Mouse (Mus musculus) liver, adult 2 months (tissue): Measurements from ENCODE around the gene Adgrg5. TPM values are rescaled to one million over a fixed set of nuclear protein-coding genes. Genes with fewer than 3 reads are reported as not detected.

Experiments used
- DNase-seq: peaks from one replicate; pipeline ENCODE4 v3.0.0-alpha.2; 2011; ENCODE audit warnings: low read depth, low spot score; ENCODE audit errors: extremely low read depth
- H3K27ac ChIP-seq: fragments of 200-500 bp; replicated peaks from 2 replicates; pipeline ENCODE4 v1.5.1; 2012; ENCODE audit warnings: low read depth, mild to moderate bottlenecking, control low read depth, inconsistent platforms, low read length; ENCODE audit not compliant: insufficient read depth
- H3K27me3 ChIP-seq: fragments of 200-500 bp; 2 replicates; pipeline ENCODE4 v1.6.1; 2012; ENCODE audit warnings: mild to moderate bottlenecking, moderate library complexity, low read length, inconsistent platforms; ENCODE audit not compliant: control insufficient read depth, insufficient read depth
- H3K36me3 ChIP-seq: fragments of 200-500 bp; 2 replicates; pipeline ENCODE4 v1.6.1; 2012; ENCODE audit warnings: low read length, inconsistent platforms; ENCODE audit not compliant: control insufficient read depth, insufficient read depth
- H3K4me1 ChIP-seq: fragments of 200-500 bp; 2 replicates; pipeline ENCODE4 v1.6.1; 2011; ENCODE audit warnings: low read length; ENCODE audit not compliant: control insufficient read depth, insufficient read depth
- H3K4me3 ChIP-seq: fragments of 200-500 bp; 2 replicates; pipeline ENCODE4 v1.5.1; 2011; ENCODE audit warnings: low read depth, mild to moderate bottlenecking, control low read depth, low read length, moderate library complexity; ENCODE audit not compliant: insufficient read depth
- H3K79me2 ChIP-seq: fragments of 200-500 bp; 2 replicates; pipeline ENCODE4 v1.6.1; 2012; ENCODE audit warnings: inconsistent platforms, mild to moderate bottlenecking, low read length, moderate library complexity; ENCODE audit not compliant: control insufficient read depth, insufficient read depth
- H3K9ac ChIP-seq: fragments of 200-500 bp; 2 replicates; pipeline ENCODE4 v1.6.1; 2012; ENCODE audit warnings: low read depth, mild to moderate bottlenecking, control low read depth, inconsistent platforms, low read length
- CTCF ChIP-seq: fragments of 200-500 bp; IDR thresholded peaks from 2 replicates; pipeline ENCODE4 v1.5.1; 2011; ENCODE audit warnings: low read depth, low read length, control low read depth
- POLR2A ChIP-seq: fragments of 200-500 bp; IDR thresholded peaks from 2 replicates; pipeline ENCODE4 v1.6.1; 2011; ENCODE audit warnings: low read length, control low read depth; ENCODE audit not compliant: insufficient read depth; ENCODE audit errors: extremely low read depth
- WGBS: fragments of 180-500 bp; shearing (Covaris S2); methylation state at CpG from one replicate; pipeline ENCODE4 v1.1.7; 2018; 5-methylcytosine and 5-hydroxymethylcytosine counted together
- polyA plus RNA-seq: library from polyadenylated mRNA; depleted of rRNA; stranded (reverse); fragments of >200 nt; gene quantifications from 2 replicates; pipeline ENCODE4 v1.2.3, GENCODE M21; 2012
- total RNA-seq: library from RNA; depleted of rRNA; stranded (reverse); fragments of >200 nt; gene quantifications from 2 replicates; pipeline ENCODE4 v1.2.3, GENCODE M21; 2014

Gene Adgrg5
- total and polyA plus RNA-seq, 2 experiments, result 0.18 to 0.77 TPM

DNA sequence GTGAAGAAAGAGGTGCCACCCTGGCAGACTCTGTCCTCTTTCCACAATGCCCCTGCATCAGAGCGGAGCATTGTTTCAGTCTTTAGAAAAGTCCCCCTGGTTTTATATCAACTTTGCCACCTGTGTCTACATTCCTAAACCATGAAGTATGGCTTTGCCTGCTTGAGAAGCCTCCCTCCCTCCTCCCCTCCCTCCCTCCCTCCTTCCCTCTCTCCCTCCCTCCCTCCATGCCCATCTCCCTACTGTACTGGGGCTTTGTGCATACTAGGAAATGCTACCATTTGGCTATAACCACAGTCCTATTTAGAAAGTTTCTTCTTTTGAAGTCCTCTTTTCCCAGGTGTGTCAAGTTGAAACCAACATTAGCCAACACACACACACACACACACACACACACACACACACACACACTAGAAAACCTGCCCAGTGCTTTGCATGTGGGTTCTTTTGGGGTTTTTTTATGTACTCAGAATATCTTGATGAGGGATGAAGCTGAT, 32.6 kb downstream of the Adgrg5 start:
- TF ChIP-seq POLR2A (no peak), CTCF (no peak)

DNA sequence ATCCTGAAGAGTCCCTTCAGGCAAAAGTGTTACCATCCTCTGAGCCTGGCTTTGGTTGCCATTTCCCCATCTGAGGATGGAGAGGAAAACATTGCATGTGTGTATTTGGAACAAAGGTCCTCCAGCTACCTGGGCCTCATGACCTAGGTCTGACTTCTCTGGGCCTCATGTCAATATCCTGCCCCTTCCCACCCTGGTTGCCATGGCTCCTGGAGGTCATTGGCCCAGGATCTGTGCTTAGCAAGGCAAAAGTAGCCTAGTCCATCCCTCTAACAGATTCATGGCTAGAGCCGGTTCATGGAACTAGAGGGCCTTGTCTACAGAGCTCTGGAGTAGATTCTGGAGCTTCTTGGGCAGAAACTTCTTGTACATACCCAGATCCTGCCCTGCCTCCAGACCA, 38.7 kb downstream of the Adgrg5 start:
- H3K79me2 ChIP-seq, result no peaks in the 10 kb centered on the region
- WGBS, result 26% methylated on average over 1 of the region's 1 CpGs
- no peaks in the 10 kb centered on the region for H3K36me3 ChIP-seq
- peaks cover 3% of the 10 kb centered on the region; the same call in 1 of the 2 replicates for H3K4me1 ChIP-seq
- no peak overlapping the region for H3K27ac ChIP-seq
- H3K4me3 ChIP-seq, result no peak overlapping the region
- H3K9ac ChIP-seq, result no peak overlapping the region
- no peaks in the 10 kb centered on the region for H3K27me3 ChIP-seq
- peak; percentile 32 for DNase-seq
- TF ChIP-seq CTCF (no peak), POLR2A (no peak)

More for the DNA sequence above, 32.6 kb downstream of the Adgrg5 start:
- DNase-seq, result no peak
- 97% methylated on average over 1 of the region's 1 CpGs for WGBS
- Histone ChIP-seq H3K79me2 (no peaks in the 10 kb centered on the region), H3K4me3 (no peak overlapping the region), H3K36me3 (no peaks in the 10 kb centered on the region), H3K4me1 (no peaks in the 10 kb centered on the region), H3K9ac (no peak overlapping the region), H3K27me3 (no peaks in the 10 kb centered on the region), H3K27ac (no peak overlapping the region)

DNA sequence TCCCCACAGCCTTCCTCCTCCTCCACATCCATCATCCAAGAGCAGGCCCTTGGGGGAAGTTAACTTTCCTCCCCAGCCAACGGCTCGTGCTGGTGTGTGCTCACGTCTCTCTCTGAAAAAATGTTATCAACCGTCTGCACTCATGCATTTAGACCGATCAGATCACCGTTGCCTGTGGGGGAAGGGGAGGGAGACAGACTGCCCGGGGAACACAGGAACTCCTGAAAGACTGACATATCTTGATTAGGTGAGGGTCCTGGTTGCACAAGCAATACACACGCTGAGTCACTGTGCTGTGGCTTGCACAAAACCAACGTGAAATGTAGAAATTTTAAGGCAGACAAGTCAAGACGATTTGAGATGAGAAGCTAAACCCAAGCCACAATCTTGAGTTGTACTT, 41.3 kb downstream of the Adgrg5 start:
- no peaks in the 10 kb centered on the region for H3K36me3 ChIP-seq
- H3K79me2 ChIP-seq, result no peaks in the 10 kb centered on the region
- H3K9ac ChIP-seq, result no peak overlapping the region
- H3K4me3 ChIP-seq, result no peak overlapping the region
- no peaks in the 10 kb centered on the region for H3K27me3 ChIP-seq
- no peak for TF ChIP-seq POLR2A
- no peak for TF ChIP-seq CTCF
- H3K4me1 ChIP-seq, result peaks cover 5% of the 10 kb centered on the region; the same call in 1 of the 2 replicates
- no peak overlapping the region for H3K27ac ChIP-seq
- DNase-seq, result no peak
- WGBS, result 33% methylated on average over 10 of the region's 10 CpGs

DNA sequence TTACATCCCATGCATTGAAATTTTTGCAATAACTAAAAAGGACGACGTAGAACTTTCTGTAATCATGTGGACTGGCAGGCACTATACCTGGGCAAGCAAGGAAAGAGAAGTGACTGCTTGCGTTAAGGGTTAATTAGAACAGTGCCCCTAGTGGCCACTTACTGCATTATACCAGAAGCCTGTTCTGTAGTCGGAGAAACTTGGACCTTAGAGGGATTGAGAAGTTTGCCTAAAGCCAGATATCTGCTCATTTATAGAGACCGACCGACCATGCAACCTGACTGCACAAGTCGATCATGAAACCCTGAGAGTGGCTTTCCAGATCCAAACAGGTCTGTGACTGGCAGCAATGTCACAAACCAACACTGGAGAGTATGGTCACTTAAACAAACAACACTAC, 43.1 kb downstream of the Adgrg5 start:
- Histone ChIP-seq H3K36me3 (no peaks in the 10 kb centered on the region), H3K9ac (no peak overlapping the region), H3K4me1 (peaks cover 5% of the 10 kb centered on the region; the same call in 1 of the 2 replicates), H3K79me2 (no peaks in the 10 kb centered on the region), H3K4me3 (no peak overlapping the region), H3K27ac (no peak overlapping the region), H3K27me3 (no peaks in the 10 kb centered on the region)
- peak; percentile 33 for DNase-seq
- WGBS, result 31% methylated on average over 7 of the region's 7 CpGs
- no peak for TF ChIP-seq CTCF
- TF ChIP-seq POLR2A, result no peak

DNA sequence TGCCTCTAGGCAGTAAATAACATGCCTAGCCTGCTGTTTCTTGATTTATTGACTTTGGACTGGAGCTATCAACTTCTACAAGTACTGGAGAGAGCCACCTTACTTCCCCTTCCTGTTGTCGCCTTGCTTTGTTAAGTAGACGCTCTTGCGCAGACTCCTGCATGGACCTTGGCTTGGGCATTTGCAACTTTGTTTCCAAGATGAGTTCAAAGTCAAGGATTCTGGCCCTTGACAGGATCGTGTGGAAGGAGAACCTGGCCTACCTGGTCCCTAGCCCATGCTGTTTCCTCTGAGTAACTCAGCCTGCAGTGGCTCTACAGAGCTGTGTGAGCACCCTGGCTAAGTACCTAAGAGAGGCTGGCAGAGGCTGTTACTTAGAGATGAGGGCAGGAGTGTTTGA, 43.6 kb downstream of the Adgrg5 start:
- Histone ChIP-seq H3K9ac (no peak overlapping the region), H3K79me2 (no peaks in the 10 kb centered on the region), H3K27ac (no peak overlapping the region), H3K27me3 (no peaks in the 10 kb centered on the region), H3K36me3 (no peaks in the 10 kb centered on the region), H3K4me1 (peaks cover 5% of the 10 kb centered on the region; the same call in 1 of the 2 replicates), H3K4me3 (no peak overlapping the region)
- WGBS, result 23% methylated on average over 4 of the region's 4 CpGs
- peak; percentile 17 for DNase-seq
- TF ChIP-seq CTCF (no peak), POLR2A (no peak)

DNA sequence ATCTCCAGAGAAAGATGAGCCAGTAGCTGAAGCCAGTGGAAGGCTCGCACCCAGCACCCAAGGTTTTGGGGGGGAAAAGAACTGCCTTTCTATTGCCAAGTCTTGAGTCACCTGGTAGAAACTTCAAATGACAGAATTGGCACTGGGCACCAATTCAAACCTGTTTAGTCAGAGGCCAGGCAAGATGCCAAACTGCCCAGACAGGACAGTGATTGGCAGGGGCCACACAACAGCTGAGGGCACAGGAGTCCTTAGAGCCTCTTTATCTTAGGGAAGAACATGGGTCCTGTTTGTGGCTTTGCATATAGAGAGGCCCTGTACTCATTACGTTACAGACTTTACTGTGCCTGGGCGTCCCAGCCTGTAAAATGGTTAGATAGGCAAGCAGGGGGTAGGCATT, 44.1 kb downstream of the Adgrg5 start:
- Histone ChIP-seq H3K79me2 (no peaks in the 10 kb centered on the region), H3K36me3 (no peaks in the 10 kb centered on the region), H3K27ac (no peak overlapping the region), H3K9ac (no peak overlapping the region), H3K27me3 (no peaks in the 10 kb centered on the region), H3K4me3 (no peak overlapping the region), H3K4me1 (peaks cover 5% of the 10 kb centered on the region; the same call in 1 of the 2 replicates)
- TF ChIP-seq CTCF (no peak), POLR2A (no peak)
- whole genome bisulfite sequencing, result 66% methylated on average over 3 of the region's 3 CpGs
- peak; percentile 41 for DNase-seq
